Mouse (Mus musculus) small intestine, adult 2 months (tissue): ENCODE measurements around the gene Samd4.

Experiments
- CTCF ChIP-seq: fragments of 200-500 bp; IDR thresholded peaks from 2 replicates; pipeline ENCODE4 v1.5.1; 2012; ENCODE audit warnings: low read depth, mild to moderate bottlenecking, control low read depth, inconsistent platforms, low read length, moderate library complexity, mixed read lengths; ENCODE audit not compliant: insufficient replicate concordance, insufficient read length; ENCODE audit errors: extremely low read depth
- POLR2A ChIP-seq: fragments of 200-500 bp; IDR thresholded peaks from 2 replicates; pipeline ENCODE4 v1.6.1; 2012; ENCODE audit warnings: low read depth, mild to moderate bottlenecking, control low read depth, inconsistent platforms, low read length, moderate library complexity

- TF ChIP-seq CTCF: no peak
- TF ChIP-seq POLR2A: no peak
Measured at GRCm38 (mm10) chr14:46914356-46914755, 31.7 kb downstream of the Samd4 start.
